Mouse (Mus musculus): Measurements from ENCODE around the gene Nfyc. TPM values are rescaled to one million over a fixed set of nuclear protein-coding genes. Genes with fewer than 3 reads are reported as not detected.

Nfyc gene
- polyA plus RNA-seq, 1 experiment from 2014 or later, result 95.9 TPM

DNA sequence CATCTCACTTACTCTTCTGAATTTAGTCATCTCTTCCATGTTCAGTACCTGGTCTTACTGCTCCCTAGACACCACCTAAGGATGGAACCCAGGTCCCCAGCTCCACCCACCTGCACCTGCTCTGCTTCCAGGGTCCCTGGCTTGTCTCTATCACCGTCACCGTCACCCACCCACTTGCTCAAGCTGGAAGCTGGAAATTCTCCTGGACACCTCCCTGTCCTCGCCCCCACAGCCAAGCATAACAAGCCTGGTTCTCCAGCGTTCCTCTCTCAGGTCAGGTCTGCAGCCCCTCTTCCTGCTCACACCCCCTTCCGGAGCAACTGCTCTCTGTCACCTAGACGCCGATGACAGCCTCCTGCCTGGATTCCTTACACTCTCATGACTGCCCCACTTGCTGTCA lies 28.5 kb upstream of the Nfyc start:
- Histone ChIP-seq H3K4me2 (replicated peaks) (no peak overlapping the region), H3K36me3 (replicated peaks; ENCODE audit: control insufficient read depth, insufficient read depth) (no peaks in the 10 kb centered on the region), H3K4me3 (replicated peaks; ENCODE audit: low read length) (no peak overlapping the region), H3K9me3 (ENCODE audit: control insufficient read depth, low read length) (no peaks in the 10 kb centered on the region), H3K4me1 (replicated peaks; ENCODE audit: control insufficient read depth, insufficient read depth, low read length) (peaks cover 19% of the 10 kb centered on the region; the same call in 1 of the 2 replicates), H3K9ac (no peak overlapping the region), H3K27me3 (ENCODE audit: control insufficient read depth, insufficient read depth, low read length) (no peaks in the 10 kb centered on the region), H3K27ac (no peak overlapping the region)
- DNase-seq (ENCODE audit: low spot score) (no peak), ATAC-seq (ENCODE audit: low FRiP score) (no peak)
- 81% methylated on average over 7 of the region's 7 CpGs for WGBS

- Histone ChIP-seq H3K27me3 (ENCODE audit: control insufficient read depth, insufficient read depth, low read length) (no peaks in the 10 kb centered on the region), H3K4me1 (replicated peaks; ENCODE audit: control insufficient read depth, insufficient read depth, low read length) (peaks cover 19% of the 10 kb centered on the region; the same call in 1 of the 2 replicates), H3K4me3 (replicated peaks; ENCODE audit: low read length) (peak overlapping the region; percentile 76; the same call in 1 of the 2 replicates), H3K27ac (no peak overlapping the region), H3K36me3 (replicated peaks; ENCODE audit: control insufficient read depth, insufficient read depth) (no peaks in the 10 kb centered on the region), H3K9me3 (ENCODE audit: control insufficient read depth, low read length) (no peaks in the 10 kb centered on the region), H3K9ac (0 out of 2 replicates have a peak overlapping the region, but pooled peaks have one; percentile 26), H3K4me2 (replicated peaks) (peak overlapping the region; percentile 78)
- ATAC-seq (ENCODE audit: low FRiP score) (no peak), DNase-seq (ENCODE audit: low spot score) (no peak)
- WGBS, result 45% methylated on average over 5 of the region's 5 CpGs
Measured at GRCm38 (mm10) chr4:120856376-120856775, 25.0 kb upstream of the Nfyc start.

- Histone ChIP-seq H3K9me3 (ENCODE audit: control insufficient read depth, low read length) (no peaks in the 10 kb centered on the region), H3K9ac (peak overlapping the region; percentile 77), H3K27ac (no peak overlapping the region), H3K36me3 (replicated peaks; ENCODE audit: control insufficient read depth, insufficient read depth) (no peaks in the 10 kb centered on the region), H3K4me1 (replicated peaks; ENCODE audit: control insufficient read depth, insufficient read depth, low read length) (peaks cover 19% of the 10 kb centered on the region; the same call in 1 of the 2 replicates), H3K4me3 (replicated peaks; ENCODE audit: low read length) (peak overlapping the region; percentile 76), H3K27me3 (ENCODE audit: control insufficient read depth, insufficient read depth, low read length) (no peaks in the 10 kb centered on the region), H3K4me2 (replicated peaks) (peak overlapping the region; percentile 78)
- WGBS, result 18% methylated on average over 7 of the region's 7 CpGs
- ATAC-seq (ENCODE audit: low FRiP score) (0 out of 2 replicates have a peak, but pooled peaks have one; percentile 28), DNase-seq (ENCODE audit: low spot score) (no peak)
Measured at GRCm38 (mm10) chr4:120855360-120856060, 24.1 kb upstream of the Nfyc start.

GRCm38 (mm10) chr4:120854588-120855319 lies 23.4 kb upstream of the Nfyc start, which contains the start of gene Rims3:
Rims3 (plus strand) TSS chr4:120854816.
- under 1% methylated on average over 56 of the region's 68 CpGs for WGBS
- ATAC-seq (ENCODE audit: low FRiP score), result peak; percentile 74
- H3K36me3 ChIP-seq (replicated peaks; ENCODE audit: control insufficient read depth, insufficient read depth), result no peaks in the 10 kb centered on the region

GRCm38 (mm10) chr4:120850946-120851345 lies 19.6 kb upstream of the Nfyc start:
- Histone ChIP-seq H3K27me3 (ENCODE audit: control insufficient read depth, insufficient read depth, low read length) (no peaks in the 10 kb centered on the region; the same call in 1 of the 2 replicates), H3K9ac (no peak overlapping the region), H3K27ac (no peak overlapping the region), H3K9me3 (ENCODE audit: control insufficient read depth, low read length) (no peaks in the 10 kb centered on the region), H3K4me3 (replicated peaks; ENCODE audit: low read length) (no peak overlapping the region), H3K36me3 (replicated peaks; ENCODE audit: control insufficient read depth, insufficient read depth) (no peaks in the 10 kb centered on the region), H3K4me2 (replicated peaks) (no peak overlapping the region), H3K4me1 (replicated peaks; ENCODE audit: control insufficient read depth, insufficient read depth, low read length) (peaks cover 8% of the 10 kb centered on the region; the same call in 1 of the 2 replicates)
- peak; percentile 91 for DNase-seq (ENCODE audit: low spot score)
- ATAC-seq (ENCODE audit: low FRiP score), result no peak
- 5% methylated on average over 10 of the region's 10 CpGs for WGBS

More at GRCm38 (mm10) chr4:120854588-120855319, 23.4 kb upstream of the Nfyc start, which contains the start of gene Rims3:
- DNase-seq (ENCODE audit: low spot score), result peak; percentile 57
- Histone ChIP-seq H3K4me2 (replicated peaks) (peak within 1 kb of the TSS; percentile 78), H3K27me3 (ENCODE audit: control insufficient read depth, insufficient read depth, low read length) (no peaks in the 10 kb centered on the region; the same call in 1 of the 2 replicates), H3K9ac (peak within 1 kb of the TSS; percentile 77), H3K27ac (peak within 1 kb of the TSS; percentile 59; the same call in 1 of the 2 replicates), H3K4me3 (replicated peaks; ENCODE audit: low read length) (peak within 1 kb of the TSS; percentile 76), H3K9me3 (ENCODE audit: control insufficient read depth, low read length) (no peaks in the 10 kb centered on the region), H3K4me1 (replicated peaks; ENCODE audit: control insufficient read depth, insufficient read depth, low read length) (peaks cover 19% of the 10 kb centered on the region; the same call in 1 of the 2 replicates)

DNA sequence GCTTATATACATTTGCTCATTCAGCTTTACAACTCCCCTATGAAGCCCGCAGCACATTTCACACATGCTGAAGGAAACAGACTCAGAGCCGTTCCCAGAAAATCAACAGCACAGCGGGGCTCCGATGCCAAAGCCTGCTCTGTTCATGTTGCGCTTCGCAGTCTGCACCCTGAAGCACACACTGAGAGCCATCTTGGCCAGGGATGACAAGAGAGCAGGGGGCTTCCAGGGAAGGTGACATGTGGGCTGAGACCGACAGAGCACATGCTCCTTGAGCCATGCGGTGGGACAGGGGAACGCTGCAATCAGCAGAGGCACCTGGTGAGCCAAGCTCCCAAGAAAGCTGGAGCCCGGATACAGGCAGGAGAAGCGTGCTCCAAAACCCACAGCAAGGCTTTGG lies 18.1 kb upstream of the Nfyc start:
- Histone ChIP-seq H3K27ac (no peak overlapping the region), H3K9me3 (ENCODE audit: control insufficient read depth, low read length) (no peaks in the 10 kb centered on the region), H3K27me3 (ENCODE audit: control insufficient read depth, insufficient read depth, low read length) (no peaks in the 10 kb centered on the region; the same call in 1 of the 2 replicates), H3K4me2 (replicated peaks) (no peak overlapping the region), H3K9ac (no peak overlapping the region), H3K36me3 (replicated peaks; ENCODE audit: control insufficient read depth, insufficient read depth) (no peaks in the 10 kb centered on the region), H3K4me1 (replicated peaks; ENCODE audit: control insufficient read depth, insufficient read depth, low read length) (no peaks in the 10 kb centered on the region), H3K4me3 (replicated peaks; ENCODE audit: low read length) (no peak overlapping the region)
- ATAC-seq (ENCODE audit: low FRiP score), result no peak
- DNase-seq (ENCODE audit: low spot score), result no peak
- 66% methylated on average over 11 of the region's 11 CpGs for WGBS

- Histone ChIP-seq H3K4me3 (replicated peaks; ENCODE audit: low read length) (no peak overlapping the region), H3K9ac (no peak overlapping the region), H3K27me3 (ENCODE audit: control insufficient read depth, insufficient read depth, low read length) (no peaks in the 10 kb centered on the region; the same call in 1 of the 2 replicates), H3K9me3 (ENCODE audit: control insufficient read depth, low read length) (no peaks in the 10 kb centered on the region), H3K27ac (no peak overlapping the region), H3K36me3 (replicated peaks; ENCODE audit: control insufficient read depth, insufficient read depth) (no peaks in the 10 kb centered on the region), H3K4me1 (replicated peaks; ENCODE audit: control insufficient read depth, insufficient read depth, low read length) (no peaks in the 10 kb centered on the region), H3K4me2 (replicated peaks) (no peak overlapping the region)
- DNase-seq (ENCODE audit: low spot score) (no peak), ATAC-seq (ENCODE audit: low FRiP score) (no peak)
- WGBS, result 80% methylated on average over 6 of the region's 6 CpGs
Measured at GRCm38 (mm10) chr4:120848909-120849308, 17.5 kb upstream of the Nfyc start.

GRCm38 (mm10) chr4:120845098-120845497 lies 13.7 kb upstream of the Nfyc start:
- DNase-seq (ENCODE audit: low spot score) (no peak), ATAC-seq (ENCODE audit: low FRiP score) (no peak)
- H3K9me3 ChIP-seq (ENCODE audit: control insufficient read depth, low read length), result no peaks in the 10 kb centered on the region
- H3K36me3 ChIP-seq (replicated peaks; ENCODE audit: control insufficient read depth, insufficient read depth), result no peaks in the 10 kb centered on the region
- H3K9ac ChIP-seq, result no peak overlapping the region
- 85% methylated on average over 4 of the region's 4 CpGs for WGBS
- no peak overlapping the region for H3K4me3 ChIP-seq (replicated peaks; ENCODE audit: low read length)
- no peak overlapping the region for H3K27ac ChIP-seq
- H3K4me1 ChIP-seq (replicated peaks; ENCODE audit: control insufficient read depth, insufficient read depth, low read length), result no peaks in the 10 kb centered on the region
- H3K27me3 ChIP-seq (ENCODE audit: control insufficient read depth, insufficient read depth, low read length), result no peaks in the 10 kb centered on the region; the same call in 1 of the 2 replicates
- no peak overlapping the region for H3K4me2 ChIP-seq (replicated peaks)

- WGBS, result 53% methylated on average over 7 of the region's 7 CpGs
- no peak overlapping the region for H3K4me2 ChIP-seq (replicated peaks)
- no peaks in the 10 kb centered on the region for H3K4me1 ChIP-seq (replicated peaks; ENCODE audit: control insufficient read depth, insufficient read depth, low read length)
- DNase-seq (ENCODE audit: low spot score) (no peak), ATAC-seq (ENCODE audit: low FRiP score) (no peak)
- H3K9me3 ChIP-seq (ENCODE audit: control insufficient read depth, low read length), result no peaks in the 10 kb centered on the region
- H3K4me3 ChIP-seq (replicated peaks; ENCODE audit: low read length), result no peak overlapping the region
- no peaks in the 10 kb centered on the region for H3K36me3 ChIP-seq (replicated peaks; ENCODE audit: control insufficient read depth, insufficient read depth)
- no peak overlapping the region for H3K9ac ChIP-seq
- H3K27ac ChIP-seq, result no peak overlapping the region
- no peaks in the 10 kb centered on the region for H3K27me3 ChIP-seq (ENCODE audit: control insufficient read depth, insufficient read depth, low read length)
Measured at GRCm38 (mm10) chr4:120844423-120845082, 13.2 kb upstream of the Nfyc start.

Data from hindbrain, embryonic 14.5 days (tissue).